Mouse (Mus musculus): ENCODE data around the gene Rybp. TPM values are rescaled to one million over a fixed set of nuclear protein-coding genes. Genes with fewer than 3 reads are reported as not detected.

Rybp gene
- polyA plus RNA-seq, 1 experiment, result 37.4 TPM

DNA sequence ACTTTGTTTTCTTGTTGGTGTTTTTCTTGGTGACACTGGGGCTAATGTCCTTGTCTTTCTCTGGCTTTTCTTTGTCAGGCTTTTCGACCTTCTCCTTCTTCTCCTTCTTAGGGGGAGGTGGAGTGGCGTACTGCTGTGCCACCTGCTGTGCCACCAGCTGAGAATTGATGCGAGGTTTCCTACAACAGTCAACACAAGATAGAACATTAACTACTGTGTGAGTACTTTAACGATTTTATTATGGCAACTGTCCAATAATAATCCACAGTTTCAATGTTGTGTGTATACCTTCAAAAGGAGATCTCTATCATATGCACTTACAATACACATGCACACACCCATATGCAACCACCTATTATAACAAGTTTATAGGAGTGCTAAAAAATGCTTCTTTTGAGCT, 54.2 kb downstream of the Rybp start:
- Histone ChIP-seq H3K27ac (ENCODE audit: insufficient read depth, low read length) (no peak overlapping the region), H3K4me1 (ENCODE audit: control insufficient read depth, insufficient read depth, low read length) (0 out of 2 replicates have a peak, but pooled peaks cover 1% of the 10 kb centered on the region), H3K4me3 (ENCODE audit: insufficient read depth, low read length) (no peak overlapping the region)
- TF ChIP-seq POLR2A (IDR thresholded peaks at IDR 0.05; ENCODE audit: extremely low read depth, insufficient read depth, low read length) (no peak), CTCF (IDR thresholded peaks at IDR 0.05; ENCODE audit: extremely low read depth, insufficient read depth, low read length) (no peak)

DNA sequence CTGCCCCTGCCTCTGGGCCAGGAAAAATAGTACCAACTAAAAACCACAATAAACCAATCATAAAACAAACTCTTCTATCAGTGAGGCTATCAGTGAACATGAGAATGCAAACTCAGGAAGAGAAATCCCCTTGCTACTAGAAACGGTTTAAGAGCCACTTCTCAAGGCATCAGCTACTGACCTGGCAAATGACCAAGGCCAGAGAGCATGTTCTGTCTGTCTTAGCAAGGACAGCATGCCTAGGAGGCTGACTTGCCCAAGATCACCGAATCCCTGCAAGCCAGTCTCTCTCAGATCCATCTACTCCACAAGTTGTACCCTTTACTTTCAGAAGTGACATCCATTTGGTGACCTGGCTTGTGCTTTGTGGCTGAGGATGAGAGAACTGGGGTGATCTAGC, 61.1 kb downstream of the Rybp start:
- TF ChIP-seq POLR2A (IDR thresholded peaks at IDR 0.05; ENCODE audit: extremely low read depth, insufficient read depth, low read length), result no peak
- TF ChIP-seq CTCF (IDR thresholded peaks at IDR 0.05; ENCODE audit: extremely low read depth, insufficient read depth, low read length), result no peak
- Histone ChIP-seq H3K4me3 (ENCODE audit: insufficient read depth, low read length) (no peak overlapping the region), H3K4me1 (ENCODE audit: control insufficient read depth, insufficient read depth, low read length) (no peaks in the 10 kb centered on the region), H3K27ac (ENCODE audit: insufficient read depth, low read length) (no peak overlapping the region)

DNA sequence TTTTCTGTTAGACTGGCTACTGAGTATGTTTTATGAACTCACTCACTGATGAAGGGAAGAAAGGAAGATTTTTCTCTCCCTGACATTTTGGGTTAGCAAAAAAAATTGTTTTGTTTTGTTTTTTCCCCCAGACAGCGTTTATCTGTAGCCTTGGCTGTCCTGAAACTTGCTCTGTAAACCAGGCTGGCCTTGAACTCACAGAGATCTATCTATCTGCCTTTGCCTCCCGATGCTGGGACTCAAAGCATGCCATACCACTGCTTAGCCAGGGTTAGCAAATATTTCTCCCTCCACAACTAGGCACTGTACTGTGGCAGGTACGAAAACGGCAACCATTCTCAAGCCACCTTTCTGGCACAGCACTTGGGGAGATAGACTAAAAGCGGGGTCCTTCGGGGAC, 63.4 kb downstream of the Rybp start:
- TF ChIP-seq CTCF (IDR thresholded peaks at IDR 0.05; ENCODE audit: extremely low read depth, insufficient read depth, low read length) (no peak), POLR2A (IDR thresholded peaks at IDR 0.05; ENCODE audit: extremely low read depth, insufficient read depth, low read length) (no peak)
- no peak overlapping the region for H3K4me3 ChIP-seq (ENCODE audit: insufficient read depth, low read length)
- no peaks in the 10 kb centered on the region for H3K4me1 ChIP-seq (ENCODE audit: control insufficient read depth, insufficient read depth, low read length)
- H3K27ac ChIP-seq (ENCODE audit: insufficient read depth, low read length), result no peak overlapping the region

DNA sequence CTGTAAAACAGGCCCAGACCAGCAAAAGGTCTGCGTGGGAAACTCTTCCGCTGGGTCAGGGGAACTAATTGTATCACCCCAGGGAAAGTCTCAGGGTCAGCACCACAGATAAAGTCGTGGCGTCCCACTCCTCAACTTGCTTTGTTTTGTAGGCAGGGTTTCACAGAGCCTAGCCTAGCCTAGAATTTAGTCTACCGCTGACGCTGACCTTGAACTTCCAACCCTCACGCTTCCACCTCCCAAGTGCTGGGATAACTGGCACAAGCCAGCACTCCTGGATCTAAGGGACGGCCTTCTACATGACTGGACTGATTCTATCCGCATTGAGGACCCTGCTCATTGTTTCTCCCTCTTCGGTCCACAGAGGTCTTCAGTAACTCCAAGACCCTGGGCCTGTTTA, 63.9 kb downstream of the Rybp start:
- H3K27ac ChIP-seq (ENCODE audit: insufficient read depth, low read length), result no peak overlapping the region
- H3K4me1 ChIP-seq (ENCODE audit: control insufficient read depth, insufficient read depth, low read length), result no peaks in the 10 kb centered on the region
- TF ChIP-seq CTCF (IDR thresholded peaks at IDR 0.05; ENCODE audit: extremely low read depth, insufficient read depth, low read length) (no peak), POLR2A (IDR thresholded peaks at IDR 0.05; ENCODE audit: extremely low read depth, insufficient read depth, low read length) (no peak)
- no peak overlapping the region for H3K4me3 ChIP-seq (ENCODE audit: insufficient read depth, low read length)

DNA sequence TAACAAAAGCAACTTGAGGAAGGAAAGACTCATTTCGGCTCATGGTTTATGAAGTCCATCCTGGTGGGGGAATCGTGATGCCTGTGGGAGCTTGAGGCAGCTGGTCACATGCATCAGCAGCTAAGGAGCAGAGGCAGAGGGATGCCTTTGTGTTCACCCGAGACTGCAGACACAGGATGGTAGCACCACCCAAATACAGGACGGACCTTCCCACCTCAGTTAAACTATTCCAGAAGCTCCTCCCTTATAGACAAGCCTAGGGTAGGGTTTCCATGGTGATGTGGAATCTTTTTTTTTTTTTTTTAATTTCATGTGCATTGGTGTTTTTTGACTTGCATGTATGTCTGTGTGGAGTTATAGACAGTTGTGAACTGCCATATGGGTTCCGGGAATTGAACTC, 64.4 kb downstream of the Rybp start:
- Histone ChIP-seq H3K4me1 (ENCODE audit: control insufficient read depth, insufficient read depth, low read length) (no peaks in the 10 kb centered on the region), H3K27ac (ENCODE audit: insufficient read depth, low read length) (no peak overlapping the region), H3K4me3 (ENCODE audit: insufficient read depth, low read length) (no peak overlapping the region)
- TF ChIP-seq CTCF (IDR thresholded peaks at IDR 0.05; ENCODE audit: extremely low read depth, insufficient read depth, low read length), result no peak
- TF ChIP-seq POLR2A (IDR thresholded peaks at IDR 0.05; ENCODE audit: extremely low read depth, insufficient read depth, low read length), result no peak

DNA sequence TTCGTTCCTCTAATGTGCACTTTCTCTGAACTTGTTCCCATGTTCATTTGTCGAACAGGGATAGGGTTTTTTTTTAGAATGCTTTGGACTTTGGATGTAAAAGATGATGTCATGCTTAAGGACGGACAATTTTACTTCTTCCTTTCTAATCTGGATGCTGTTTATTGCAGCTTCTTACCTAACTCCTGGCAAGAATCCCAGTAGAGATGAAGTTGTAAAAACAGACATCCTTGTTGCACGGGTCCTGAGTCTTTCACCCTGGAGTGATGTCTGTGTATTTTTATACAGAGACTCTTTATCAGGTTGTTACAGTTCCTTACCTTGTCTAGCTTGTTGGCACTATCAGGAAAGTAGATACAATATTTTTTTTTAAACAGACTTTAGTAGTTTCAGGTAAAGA, 65.5 kb downstream of the Rybp start:
- no peak for TF ChIP-seq POLR2A (IDR thresholded peaks at IDR 0.05; ENCODE audit: extremely low read depth, insufficient read depth, low read length)
- no peak for TF ChIP-seq CTCF (IDR thresholded peaks at IDR 0.05; ENCODE audit: extremely low read depth, insufficient read depth, low read length)
- Histone ChIP-seq H3K27ac (ENCODE audit: insufficient read depth, low read length) (no peak overlapping the region), H3K4me3 (ENCODE audit: insufficient read depth, low read length) (no peak overlapping the region), H3K4me1 (ENCODE audit: control insufficient read depth, insufficient read depth, low read length) (no peaks in the 10 kb centered on the region)

DNA sequence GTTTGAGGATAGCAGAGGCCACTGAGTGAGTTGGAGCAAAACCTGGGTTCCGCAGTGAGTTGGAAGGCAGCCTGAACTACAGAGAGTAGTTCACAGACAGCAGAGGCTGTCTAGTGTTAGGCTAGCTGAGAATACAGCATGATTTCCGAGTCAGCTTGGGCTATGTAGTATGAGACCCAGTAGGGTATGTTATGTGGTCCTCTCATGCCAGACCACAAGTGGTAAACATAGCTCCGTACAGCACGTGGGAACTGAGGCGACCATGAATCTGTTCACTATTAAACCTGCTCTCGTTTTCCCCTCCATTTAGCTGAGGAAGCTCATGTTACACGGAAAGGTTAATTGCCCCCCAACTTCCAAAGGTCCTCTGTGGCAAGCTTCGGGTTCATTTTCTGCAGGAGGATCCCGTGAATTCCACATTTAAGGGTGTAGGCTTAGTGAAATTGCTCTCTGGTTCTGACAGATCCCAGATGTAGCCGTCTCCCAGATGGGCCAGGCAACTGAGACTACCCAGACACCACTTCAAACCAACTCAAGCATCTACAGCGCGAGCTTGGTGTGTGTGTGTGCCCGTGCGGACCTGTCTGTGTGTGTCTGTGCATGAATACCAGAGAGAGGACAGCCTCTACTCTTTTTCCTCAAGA, 66.2 kb downstream of the Rybp start:
- Histone ChIP-seq H3K4me3 (ENCODE audit: insufficient read depth, low read length) (no peak overlapping the region), H3K4me1 (ENCODE audit: control insufficient read depth, insufficient read depth, low read length) (no peaks in the 10 kb centered on the region), H3K27ac (ENCODE audit: insufficient read depth, low read length) (no peak overlapping the region)
- no peak for TF ChIP-seq POLR2A (IDR thresholded peaks at IDR 0.05; ENCODE audit: extremely low read depth, insufficient read depth, low read length)
- TF ChIP-seq CTCF (IDR thresholded peaks at IDR 0.05; ENCODE audit: extremely low read depth, insufficient read depth, low read length), result no peak

DNA sequence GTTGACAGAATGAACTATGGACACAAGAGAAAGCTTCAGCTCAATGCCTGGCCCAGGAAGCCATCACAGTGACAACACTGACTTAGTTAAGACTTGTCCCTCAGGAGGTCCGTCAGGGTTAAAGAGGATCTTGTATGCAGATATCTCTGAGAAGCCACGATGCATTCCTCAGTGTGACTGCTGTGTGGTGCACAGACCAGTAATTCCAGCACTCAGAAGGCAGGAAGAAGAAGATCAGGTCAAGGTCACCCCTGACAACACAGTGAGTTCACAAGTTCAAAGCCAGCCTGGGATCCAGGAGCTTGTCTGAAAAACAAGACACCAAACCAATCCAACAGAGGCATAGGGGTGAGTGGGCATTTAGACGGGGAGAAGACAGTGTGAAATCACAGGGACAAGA, 67.3 kb downstream of the Rybp start:
- H3K4me1 ChIP-seq (ENCODE audit: control insufficient read depth, insufficient read depth, low read length), result no peaks in the 10 kb centered on the region
- no peak for TF ChIP-seq POLR2A (IDR thresholded peaks at IDR 0.05; ENCODE audit: extremely low read depth, insufficient read depth, low read length)
- no peak for TF ChIP-seq CTCF (IDR thresholded peaks at IDR 0.05; ENCODE audit: extremely low read depth, insufficient read depth, low read length)
- no peak overlapping the region for H3K27ac ChIP-seq (ENCODE audit: insufficient read depth, low read length)
- H3K4me3 ChIP-seq (ENCODE audit: insufficient read depth, low read length), result no peak overlapping the region

DNA sequence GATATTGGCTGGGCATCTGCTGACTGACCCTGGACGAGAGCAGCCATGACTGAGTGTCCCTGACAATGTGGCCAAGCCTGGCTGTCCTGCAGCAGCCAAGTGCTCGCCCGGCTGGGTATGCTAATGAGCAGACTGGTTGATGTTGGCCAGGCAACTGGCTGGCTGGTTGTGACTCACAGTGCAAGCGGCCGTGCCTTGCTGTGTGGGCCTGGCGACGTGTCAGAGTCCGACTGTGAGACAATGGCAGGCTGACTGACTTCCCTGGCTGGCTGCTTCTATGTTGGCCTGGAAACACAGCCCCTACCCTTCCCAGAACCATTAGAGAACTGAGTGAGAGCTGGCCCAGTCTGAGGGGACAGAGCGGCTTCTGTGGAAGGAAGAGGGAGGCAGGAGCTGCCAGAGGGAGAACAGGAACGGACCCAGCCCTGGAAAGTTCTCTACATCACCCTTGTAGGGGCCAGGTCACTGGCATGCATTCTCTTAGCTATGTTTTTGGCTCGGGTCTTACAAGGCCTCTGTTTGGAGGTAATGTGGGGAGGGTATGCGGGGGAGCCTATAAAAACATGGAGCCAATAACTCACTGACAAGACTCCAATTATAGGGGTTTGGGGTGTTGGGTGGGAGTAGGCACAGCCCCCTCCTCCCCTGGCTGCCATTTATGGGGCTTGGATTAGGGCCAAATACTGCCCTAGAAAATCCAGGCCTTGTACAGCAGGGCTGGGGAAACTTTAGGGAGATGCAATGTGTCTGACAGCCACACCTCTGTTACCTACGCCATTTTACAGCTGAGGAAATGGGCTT, 68.5 kb downstream of the Rybp start:
- Histone ChIP-seq H3K4me1 (ENCODE audit: control insufficient read depth, insufficient read depth, low read length) (no peaks in the 10 kb centered on the region), H3K27ac (ENCODE audit: insufficient read depth, low read length) (no peak overlapping the region), H3K4me3 (ENCODE audit: insufficient read depth, low read length) (no peak overlapping the region)
- TF ChIP-seq CTCF (IDR thresholded peaks at IDR 0.05; ENCODE audit: extremely low read depth, insufficient read depth, low read length) (no peak), POLR2A (IDR thresholded peaks at IDR 0.05; ENCODE audit: extremely low read depth, insufficient read depth, low read length) (no peak)

DNA sequence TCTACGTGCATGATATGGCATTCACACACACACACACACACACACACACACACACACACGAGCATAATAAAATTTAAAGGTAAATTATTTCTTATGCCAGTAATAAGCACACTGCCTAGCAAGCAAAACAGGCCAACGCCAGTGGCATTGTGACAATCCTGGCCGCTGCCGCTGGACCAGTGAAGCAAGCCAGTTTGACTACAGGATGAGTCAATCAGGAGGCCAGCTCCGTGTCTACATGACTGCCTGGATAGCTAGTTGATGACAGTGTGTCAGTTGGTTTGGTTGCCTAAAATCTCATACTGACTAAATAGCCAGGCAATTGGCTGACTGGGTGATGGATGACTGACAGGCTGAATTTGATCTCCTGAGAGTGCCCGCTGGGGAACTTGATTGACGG, 69.8 kb downstream of the Rybp start:
- TF ChIP-seq CTCF (IDR thresholded peaks at IDR 0.05; ENCODE audit: extremely low read depth, insufficient read depth, low read length) (no peak), POLR2A (IDR thresholded peaks at IDR 0.05; ENCODE audit: extremely low read depth, insufficient read depth, low read length) (no peak)
- H3K4me1 ChIP-seq (ENCODE audit: control insufficient read depth, insufficient read depth, low read length), result no peaks in the 10 kb centered on the region
- H3K27ac ChIP-seq (ENCODE audit: insufficient read depth, low read length), result no peak overlapping the region
- H3K4me3 ChIP-seq (ENCODE audit: insufficient read depth, low read length), result no peak overlapping the region
